Mouse (Mus musculus): ENCODE results near the gene 4931422A03Rik.

GRCm38 (mm10) chr2:104028139-104028723 is at the start of gene 4931422A03Rik:
- TF ChIP-seq CTCF (IDR thresholded peaks at IDR 0.05; ENCODE audit: insufficient read depth, low read depth, low read length) (no peak), POLR2A (IDR thresholded peaks at IDR 0.05; ENCODE audit: insufficient read depth, low read depth, low read length) (no peak)

Measured in olfactory bulb, adult 2 months (tissue).